Mouse (Mus musculus) ES-CJ7 (cell line): ENCODE data around the gene Bex4.
"Not testable (repeated sequence)": the region's sequence is repeated elsewhere in the genome, so short reads cannot be mapped to it uniquely, and the experiment has no call there.

ENCODE experiments used
- DNase-seq: peaks from one replicate; pipeline ENCODE4 v3.0.0; 2011; ENCODE audit warnings: low read depth, low spot score

Gene Bex4

DNA sequence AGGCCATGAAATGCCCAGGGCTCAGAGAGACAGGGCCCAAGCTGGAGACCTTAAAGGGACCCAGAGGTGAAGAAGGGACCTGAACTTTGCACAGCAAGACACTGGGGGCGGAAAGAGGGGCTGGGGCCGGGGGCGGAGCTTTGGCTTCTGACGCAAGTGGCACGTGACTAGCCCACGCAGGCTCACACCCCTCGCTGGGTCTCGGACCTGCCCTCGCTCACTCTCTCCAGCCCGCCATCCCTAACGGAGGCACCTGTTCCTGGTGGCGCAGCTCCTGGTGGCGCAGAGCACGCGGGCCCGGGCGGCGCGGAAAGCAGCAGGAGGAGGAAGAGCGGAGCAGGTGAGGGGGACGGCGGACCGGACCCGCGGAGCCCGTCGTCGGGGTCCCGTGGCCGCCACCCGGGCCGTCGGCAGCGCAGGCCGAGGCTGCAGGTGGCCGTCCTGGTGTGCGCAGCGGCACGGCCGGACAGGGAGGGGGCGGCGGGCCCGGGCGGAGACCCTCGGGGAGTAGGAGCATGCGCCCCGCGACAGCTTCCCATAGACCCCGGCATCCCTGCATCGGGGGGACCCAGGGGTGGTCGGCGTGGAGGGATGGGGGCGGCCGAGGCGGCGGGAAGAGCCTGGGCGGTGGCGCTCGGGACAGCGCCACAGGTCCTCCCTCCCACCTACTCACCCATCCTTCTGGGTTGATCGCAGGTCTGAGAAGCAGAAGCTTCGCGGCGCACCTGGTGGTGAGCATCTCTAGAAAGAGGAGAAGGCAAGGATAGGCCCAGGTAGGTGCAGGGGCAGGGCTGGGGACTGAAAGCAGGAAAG, at the start of gene Bex4:
Gene Bex4 (plus strand): TSS at position 170 of the 813 bp plus-strand sequence.
- not testable (repeated sequence) for DNase-seq

DNA sequence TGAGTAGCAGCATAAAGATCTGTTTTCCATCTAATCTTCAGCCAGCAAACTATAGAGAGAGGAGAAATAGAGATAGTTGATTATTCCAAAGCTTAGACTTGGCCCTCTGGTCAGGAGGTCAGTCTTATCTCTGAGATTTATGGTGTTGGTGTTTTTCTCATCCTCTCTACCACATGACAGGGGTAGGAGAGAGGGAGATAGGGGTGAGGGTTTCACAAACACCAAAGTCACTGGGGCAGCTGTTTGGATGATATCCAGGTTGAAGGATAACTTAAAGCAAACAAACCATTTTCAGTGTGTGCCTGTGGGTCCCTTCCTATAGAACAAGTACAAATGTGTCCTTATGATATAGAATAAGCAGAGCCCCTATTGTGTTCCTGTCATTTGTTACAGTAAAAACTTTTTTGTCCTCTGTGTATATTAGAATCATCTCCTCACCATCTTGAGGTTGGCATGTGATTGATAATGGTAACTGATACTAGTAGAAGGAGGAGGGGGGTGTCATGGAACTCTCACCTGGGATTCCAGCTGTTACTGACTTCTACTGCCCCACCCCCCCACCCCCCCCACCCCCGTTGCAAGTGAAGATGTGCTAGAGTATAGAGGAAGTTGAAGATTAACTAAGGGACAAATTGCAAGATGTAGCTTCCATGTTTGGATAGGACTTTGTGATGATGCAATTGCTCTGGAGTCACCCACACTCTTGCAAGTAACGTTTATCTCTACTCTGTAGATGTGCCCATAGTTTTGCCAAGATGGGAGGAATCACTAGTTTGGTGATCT, 46.1 kb upstream of the Bex4 start:
- DNase-seq = no peak

GRCm38 (mm10) chrX:136094421-136094820, 44.4 kb upstream of the Bex4 start:
- no peak for DNase-seq

DNA sequence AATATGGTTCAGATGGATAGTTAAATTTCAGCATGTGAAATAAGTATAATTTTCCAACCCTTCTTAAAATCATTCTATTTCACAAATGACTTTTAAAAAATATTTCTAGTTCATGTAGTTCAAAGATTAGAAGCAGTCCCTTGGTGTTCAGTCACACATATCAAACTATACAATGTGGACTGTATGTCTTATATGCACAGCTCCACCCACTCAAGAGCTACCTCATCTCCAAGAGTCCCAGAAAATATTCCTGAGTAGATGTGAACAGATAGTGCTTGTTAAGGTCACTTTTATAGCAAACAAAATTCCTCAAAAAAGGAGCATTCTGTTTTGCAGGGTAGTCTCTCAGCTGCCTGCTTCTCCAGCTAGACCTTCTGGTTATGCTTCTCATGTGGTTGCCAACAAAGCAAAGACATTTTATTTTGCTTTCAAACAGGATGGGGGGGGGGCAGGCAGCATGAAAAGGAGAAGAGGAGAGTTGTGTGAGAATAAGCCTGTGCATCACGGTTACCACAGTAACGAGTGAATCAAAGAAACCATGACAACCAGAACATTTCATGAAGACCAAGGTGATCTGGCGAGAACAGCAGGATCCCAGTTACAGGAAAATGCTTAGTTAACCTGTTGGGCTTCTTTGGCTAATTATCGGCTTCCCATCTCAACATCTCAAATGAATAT, 34.6 kb upstream of the Bex4 start:
- DNase-seq = no peak

- no peak for DNase-seq
Observed at GRCm38 (mm10) chrX:136104724-136105088, 34.1 kb upstream of the Bex4 start.

GRCm38 (mm10) chrX:136107942-136108341, 30.9 kb upstream of the Bex4 start:
- peak; percentile 25 for DNase-seq

- no peak for DNase-seq
Observed at GRCm38 (mm10) chrX:136115015-136115414, 23.8 kb upstream of the Bex4 start.

- peak; percentile 87 for DNase-seq
Observed at GRCm38 (mm10) chrX:136115419-136115961, 23.3 kb upstream of the Bex4 start.

GRCm38 (mm10) chrX:136127038-136127743, 11.6 kb upstream of the Bex4 start:
- DNase-seq = peak; percentile 50

GRCm38 (mm10) chrX:136127744-136128064, 11.1 kb upstream of the Bex4 start:
- DNase-seq = peak; percentile 59

GRCm38 (mm10) chrX:136135559-136135958, 3.2 kb upstream of the Bex4 start:
- DNase-seq = no peak

DNA sequence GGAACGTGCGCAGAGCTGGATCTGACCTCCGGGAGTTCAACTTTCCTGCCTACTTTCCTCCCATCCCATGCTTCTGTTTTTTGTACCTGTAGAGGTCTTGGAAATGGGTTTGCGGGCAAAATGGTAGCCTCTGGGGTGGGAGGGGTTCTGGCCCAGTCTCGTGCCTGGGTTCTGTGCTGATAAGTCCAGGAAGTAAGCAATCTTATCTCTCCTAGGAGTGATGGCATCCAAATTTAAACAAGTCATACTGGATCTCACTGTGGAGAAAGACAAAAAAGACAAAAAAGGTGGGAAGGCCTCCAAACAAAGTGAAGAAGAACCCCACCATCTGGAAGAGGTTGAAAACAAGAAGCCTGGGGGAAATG, 826 bp downstream of the Bex4 start:
- peak; percentile 8 for DNase-seq

GRCm38 (mm10) chrX:136141385-136141784, 2.6 kb downstream of the Bex4 start:
- no peak for DNase-seq

DNA sequence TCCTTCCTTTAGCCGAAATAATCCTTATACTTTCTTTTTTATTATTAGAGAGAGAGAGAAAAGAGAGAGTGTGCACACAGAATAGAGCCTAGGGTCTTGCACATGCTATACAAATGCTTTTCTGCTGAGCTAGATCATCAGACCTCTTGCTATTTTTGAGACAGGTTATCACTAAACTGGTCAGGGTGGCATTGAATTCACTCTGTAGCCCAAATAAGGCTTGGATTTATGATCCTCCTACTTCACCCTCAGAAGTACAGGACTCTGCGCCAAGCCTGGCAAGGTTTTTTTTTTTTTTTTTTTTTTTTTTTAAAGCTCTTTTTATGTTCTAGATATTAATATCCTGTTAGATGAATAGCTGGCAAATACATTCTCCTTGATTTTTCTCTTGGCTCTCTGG, 4.9 kb downstream of the Bex4 start:
- DNase-seq = no peak

DNA sequence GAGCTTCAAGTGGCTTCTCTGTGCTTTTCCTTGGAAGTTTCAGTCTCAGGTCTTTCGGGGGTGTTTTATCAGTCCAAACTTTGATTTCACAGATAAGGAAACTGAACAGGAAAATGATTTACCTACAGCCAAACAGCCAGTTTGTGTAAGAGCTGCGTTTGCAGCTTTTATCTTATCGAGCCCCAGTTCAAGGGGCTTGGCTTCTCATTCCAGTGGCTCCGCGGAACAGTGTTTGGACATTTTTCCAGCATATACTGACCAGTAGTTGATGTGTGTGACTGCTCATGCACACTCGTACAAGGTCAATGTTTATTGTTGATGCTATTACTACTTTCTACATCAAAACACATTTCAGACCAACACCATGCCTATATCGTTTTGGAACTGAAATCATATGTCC, 5.4 kb downstream of the Bex4 start:
- no peak for DNase-seq

DNA sequence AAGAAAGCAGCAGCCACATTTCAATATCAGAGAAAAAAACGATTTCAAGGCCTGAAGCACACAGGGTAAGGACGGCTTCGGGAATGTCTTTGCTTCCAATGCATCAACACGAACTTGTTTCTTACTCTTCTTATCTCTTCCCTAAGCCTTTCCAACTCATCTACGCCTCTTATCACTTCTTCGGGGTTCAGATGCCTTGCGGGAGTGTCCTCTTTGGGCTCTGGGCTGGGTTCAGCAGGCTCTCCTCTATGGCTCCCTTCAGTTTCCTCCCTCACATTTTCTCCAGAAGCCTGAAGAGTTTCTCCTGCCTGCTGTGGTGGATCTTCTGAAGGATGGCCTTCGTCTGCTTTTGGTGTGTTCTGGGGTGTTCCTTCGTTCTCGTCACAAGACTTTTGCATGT, 31.8 kb downstream of the Bex4 start:
- DNase-seq = no peak

DNA sequence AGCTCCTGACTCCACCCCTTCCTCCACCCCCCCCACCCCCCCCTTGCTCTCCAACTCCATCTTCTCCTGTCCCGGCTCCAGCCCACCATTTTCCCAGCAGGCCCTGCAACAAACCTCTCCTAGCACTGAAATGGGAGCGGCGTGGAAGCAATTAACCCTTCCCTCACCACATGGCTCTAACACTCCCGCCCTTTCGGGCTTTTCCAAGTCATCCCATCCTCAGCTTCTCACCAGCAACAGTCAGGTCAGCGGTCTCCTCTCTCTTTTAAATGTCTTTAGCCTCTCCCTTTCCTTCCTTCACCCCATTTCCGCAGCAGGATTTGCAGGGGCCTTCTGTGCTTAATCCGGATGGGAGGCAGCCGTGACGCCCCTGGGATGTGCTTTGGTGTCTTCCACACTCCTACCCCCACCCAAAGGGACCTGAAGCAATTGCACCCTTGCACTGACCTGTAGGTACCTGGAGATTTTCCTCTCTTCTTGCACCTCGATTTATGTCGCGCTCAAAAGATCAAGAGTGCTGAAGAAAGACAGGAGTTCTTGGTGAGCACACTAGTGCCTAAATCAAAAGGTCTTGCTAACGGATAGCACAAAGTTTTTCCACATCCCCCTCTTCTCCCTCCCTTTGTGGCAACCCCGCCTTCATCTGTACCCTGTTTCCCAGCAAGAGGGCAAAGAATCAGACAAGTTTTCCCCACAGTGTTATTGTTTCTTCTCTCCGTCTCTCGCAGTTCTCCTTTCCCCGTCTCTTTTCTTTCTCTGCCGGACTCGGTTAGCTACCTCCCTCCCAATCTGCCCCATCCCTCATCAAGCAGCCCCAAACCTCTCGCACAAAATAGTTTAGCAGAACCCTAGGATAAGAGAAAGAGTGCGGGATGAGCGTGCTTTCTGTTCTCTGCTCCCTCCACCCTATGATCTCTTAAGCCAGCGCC, 32.7 kb downstream of the Bex4 start:
- peak; percentile 83 for DNase-seq

GRCm38 (mm10) chrX:136172118-136172551, 33.3 kb downstream of the Bex4 start, which contains the start of gene Tceal8:
Tceal8 (minus strand) TSS chrX:136172342.
- DNase-seq = peak; percentile 97

- peak; percentile 9 for DNase-seq
Observed at GRCm38 (mm10) chrX:136172786-136173185, 34.0 kb downstream of the Bex4 start.

- peak; percentile 62 for DNase-seq
Observed at GRCm38 (mm10) chrX:136180897-136181553, 42.2 kb downstream of the Bex4 start.
